16 mouse cellular contexts compared by ENCODE assay signal in the genomic region with DNA sequence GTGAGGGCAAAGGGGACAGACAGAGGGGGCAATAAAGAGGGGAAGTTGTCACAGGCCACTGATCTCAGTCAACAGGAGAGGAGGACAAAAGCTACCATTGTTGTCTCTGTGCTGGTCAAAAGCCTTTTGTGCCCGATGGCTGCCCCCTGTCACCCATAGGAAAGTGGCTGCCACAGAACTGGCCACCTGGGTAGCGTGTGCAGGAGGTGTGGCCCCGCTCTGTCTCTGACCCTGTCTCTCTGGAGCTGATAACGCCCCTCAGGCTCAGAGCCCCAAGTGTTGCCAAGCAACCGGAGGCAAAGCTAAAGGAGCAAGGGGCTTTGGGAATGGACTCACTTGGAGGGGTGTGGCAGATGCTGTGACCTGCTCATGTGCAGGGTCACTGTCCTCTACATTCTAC. TPM values are rescaled to one million over a fixed set of nuclear protein-coding genes. Genes with fewer than 3 reads are reported as not detected.
DNase-seq lines count a peak whose midpoint lies in the region; ATAC-seq lines count a peak whose summit lies in the region.
"Had no signal": no experiment of that assay in that cellular context is flagged by ENCODE, and none has a peak within 500 bp of the region (broad histone marks: within the 10 kb centered on the region; RNA-seq: fewer than 3 reads in every experiment).

No protein-coding gene starts in this region.

- DNase-seq in heart, postnatal 4 days, result no peak
- peak; percentile 61 for DNase-seq in midbrain, embryonic 10.5 days (ENCODE audit: low spot score)
- DNase-seq in midbrain, embryonic 11.5 days (ENCODE audit: low spot score, missing footprints), result no peak
- peak; percentile 53 for DNase-seq in embryo, embryonic 9.5 days (ENCODE audit: extremely low spot score)
- DNase-seq in mesoderm, embryonic 11.5 days (ENCODE audit: low read depth, low spot score), result peak; percentile 30
- DNase-seq: adrenal gland, adult 8-10 months; thymus, postnatal 4 days had no signal

- H3K27me3 ChIP-seq in heart, embryonic 16.5 days (ENCODE audit: control insufficient read depth, insufficient read depth, low read length), result no peaks in the 10 kb centered on the region
- no peaks in the 10 kb centered on the region for H3K27me3 ChIP-seq in midbrain, embryonic 10.5 days (ENCODE audit: low read depth, poor library complexity, severe bottlenecking)
- H3K27me3 ChIP-seq in midbrain, embryonic 11.5 days (ENCODE audit: control insufficient read depth, insufficient read depth, low read length), result no peaks in the 10 kb centered on the region
- H3K27me3 ChIP-seq: embryonic facial prominence, embryonic 12.5 days; forebrain, embryonic 13.5 days; limb, embryonic 15.5 days; midbrain, embryonic 13.5 days; neural tube, embryonic 12.5 days had no signal

- peaks cover 18% of the 10 kb centered on the region for H3K4me1 ChIP-seq in heart, embryonic 16.5 days (ENCODE audit: control insufficient read depth, insufficient read depth, low read length)
- H3K4me1 ChIP-seq in midbrain, embryonic 10.5 days, result peaks cover 35% of the 10 kb centered on the region
- H3K4me1 ChIP-seq in midbrain, embryonic 11.5 days (ENCODE audit: control insufficient read depth, insufficient read depth, low read length), result peaks cover 4% of the 10 kb centered on the region; the same call in 1 of the 2 replicates
- H3K4me1 ChIP-seq: embryonic facial prominence, embryonic 12.5 days; limb, embryonic 15.5 days had no signal

- 34% methylated on average over 5 of the region's 5 CpGs for WGBS in heart, embryonic 16.5 days
- WGBS in midbrain, embryonic 10.5 days, result 31% methylated on average over 5 of the region's 5 CpGs
- WGBS in midbrain, embryonic 11.5 days, result 21% methylated on average over 5 of the region's 5 CpGs

- no peak overlapping the region for H3K9ac ChIP-seq in heart, embryonic 16.5 days (ENCODE audit: low read length)
- no peak overlapping the region for H3K9ac ChIP-seq in midbrain, embryonic 11.5 days (ENCODE audit: low read length)
- H3K9ac ChIP-seq: embryonic facial prominence, embryonic 12.5 days; forebrain, embryonic 13.5 days; limb, embryonic 15.5 days; midbrain, embryonic 13.5 days; neural tube, embryonic 12.5 days had no signal

- H3K36me3 ChIP-seq in heart, embryonic 16.5 days (ENCODE audit: control insufficient read depth, insufficient read depth), result peaks cover 18% of the 10 kb centered on the region
- H3K36me3 ChIP-seq in midbrain, embryonic 10.5 days, result peaks cover 89% of the 10 kb centered on the region
- H3K36me3 ChIP-seq in midbrain, embryonic 11.5 days (ENCODE audit: control insufficient read depth, insufficient read depth, low read length), result peaks cover 7% of the 10 kb centered on the region

- H3K4me2 ChIP-seq in heart, embryonic 16.5 days (ENCODE audit: low read depth, low read length), result no peak overlapping the region
- no peak overlapping the region for H3K4me2 ChIP-seq in midbrain, embryonic 11.5 days
- H3K4me2 ChIP-seq: embryonic facial prominence, embryonic 12.5 days; forebrain, embryonic 13.5 days; limb, embryonic 15.5 days; midbrain, embryonic 13.5 days; neural tube, embryonic 12.5 days had no signal

- no peak for ATAC-seq in heart, embryonic 16.5 days (replicated peaks; ENCODE audit: extremely low read depth, insufficient read depth, low FRiP score)
- no peak for ATAC-seq in midbrain, embryonic 11.5 days (ENCODE audit: low FRiP score)
- ATAC-seq in activated CD4-positive, CD25-positive, alpha-beta regulatory T cell, adult 4 months, result no peak
- ATAC-seq: CD4-positive, CD25-positive, alpha-beta regulatory T cell, adult 4 months; forebrain, embryonic 13.5 days; hindbrain, postnatal 0 days; midbrain, embryonic 13.5 days had no signal

- H3K27ac ChIP-seq in heart, embryonic 16.5 days (ENCODE audit: low read length), result peak overlapping the region; percentile 75
- no peak overlapping the region; the same call in 1 of the 2 replicates for H3K27ac ChIP-seq in midbrain, embryonic 10.5 days (replicated peaks)
- H3K27ac ChIP-seq in midbrain, embryonic 11.5 days (ENCODE audit: low read depth, low read length), result no peak overlapping the region
- H3K27ac ChIP-seq: embryonic facial prominence, embryonic 12.5 days; forebrain, embryonic 13.5 days; hindbrain, postnatal 0 days; midbrain, embryonic 13.5 days; neural tube, embryonic 12.5 days had no signal

- no peaks in the 10 kb centered on the region for H3K9me3 ChIP-seq in heart, embryonic 16.5 days (replicated peaks; ENCODE audit: control insufficient read depth, low read length)
- H3K9me3 ChIP-seq in midbrain, embryonic 10.5 days (replicated peaks), result no peaks in the 10 kb centered on the region
- H3K9me3 ChIP-seq in midbrain, embryonic 11.5 days (ENCODE audit: control insufficient read depth, low read length), result no peaks in the 10 kb centered on the region
- H3K9me3 ChIP-seq: embryonic facial prominence, embryonic 12.5 days; forebrain, embryonic 13.5 days; limb, embryonic 15.5 days; midbrain, embryonic 13.5 days; neural tube, embryonic 12.5 days had no signal

- no peak overlapping the region for H3K4me3 ChIP-seq in heart, embryonic 16.5 days (ENCODE audit: low read length)
- H3K4me3 ChIP-seq in midbrain, embryonic 10.5 days, result no peak overlapping the region
- H3K4me3 ChIP-seq in midbrain, embryonic 11.5 days (ENCODE audit: low read depth, low read length), result no peak overlapping the region
- H3K4me3 ChIP-seq: embryonic facial prominence, embryonic 12.5 days; forebrain, embryonic 13.5 days; limb, embryonic 15.5 days; midbrain, embryonic 13.5 days; neural tube, embryonic 12.5 days had no signal

RNA-seq across cellular contexts. Expression of a gene that starts 16.1 kb away (rescaled TPM):
- 23.2 and 24.1 TPM in 2 replicates for polyA plus RNA-seq in heart, embryonic 16.5 days (2015; fragmentation: Nextera tagmentation; extraction: Ambion mirVana)
- total RNA-seq in heart, postnatal 4 days (2021), result 10 to 100 TPM; 19.3 to 23.5 TPM
- 35.1 and 35.5 TPM in 2 replicates for polyA plus RNA-seq in midbrain, embryonic 10.5 days (2016; fragmentation: Nextera tagmentation; extraction: Ambion mirVana)
- polyA plus RNA-seq in midbrain, embryonic 11.5 days (2014; fragmentation: Nextera tagmentation; extraction: Ambion mirVana), result 15.6 and 17.3 TPM in 2 replicates
- polyA plus RNA-seq in activated CD4-positive, CD25-positive, alpha-beta regulatory T cell, adult 4 months (2017; shearing (Covaris generic)), result 10 to 100 TPM in 1 of 2 experiments, 1 to 10 TPM in 1; 5.0 to 12.3 TPM

RNA-seq across cellular contexts. Expression of a gene that starts 20.8 kb away (rescaled TPM):
- polyA plus RNA-seq in heart, embryonic 16.5 days (2015; fragmentation: Nextera tagmentation; extraction: Ambion mirVana), result 19.2 and 21.3 TPM in 2 replicates
- total RNA-seq in heart, postnatal 4 days (2021), result 10 to 100 TPM in 1 of 2 experiments, 1 to 10 TPM in 1; 8.3 to 10.9 TPM
- polyA plus RNA-seq in midbrain, embryonic 10.5 days (2016; fragmentation: Nextera tagmentation; extraction: Ambion mirVana), result 22.4 and 24.9 TPM in 2 replicates
- 19.6 and 23.1 TPM in 2 replicates for polyA plus RNA-seq in midbrain, embryonic 11.5 days (2014; fragmentation: Nextera tagmentation; extraction: Ambion mirVana)
- 10 to 100 TPM; 69.3 to 73.3 TPM for polyA plus RNA-seq in activated CD4-positive, CD25-positive, alpha-beta regulatory T cell, adult 4 months (2017; shearing (Covaris generic))

RNA-seq across cellular contexts. Expression of a gene that starts 32.2 kb away (rescaled TPM):
- polyA plus RNA-seq in heart, embryonic 16.5 days (2015; fragmentation: Nextera tagmentation; extraction: Ambion mirVana), result 27.7 and 28.2 TPM in 2 replicates
- 10 to 100 TPM; 50.3 to 53.6 TPM for total RNA-seq in heart, postnatal 4 days (2021)
- polyA plus RNA-seq in midbrain, embryonic 10.5 days (2016; fragmentation: Nextera tagmentation; extraction: Ambion mirVana), result 20.2 and 22.7 TPM in 2 replicates
- polyA plus RNA-seq in midbrain, embryonic 11.5 days (2014; fragmentation: Nextera tagmentation; extraction: Ambion mirVana), result 17.7 and 21.7 TPM in 2 replicates
- under 1 TPM; 0.69 to 0.86 TPM for polyA plus RNA-seq in activated CD4-positive, CD25-positive, alpha-beta regulatory T cell, adult 4 months (2017; shearing (Covaris generic))

RNA-seq across cellular contexts. Expression of a gene that starts 41.5 kb away (rescaled TPM):
- polyA plus RNA-seq in heart, embryonic 16.5 days (2015; fragmentation: Nextera tagmentation; extraction: Ambion mirVana), result 435 and 443 TPM in 2 replicates
- 100 to 1,000 TPM; 217 to 226 TPM for total RNA-seq in heart, postnatal 4 days (2021)
- 466 and 495 TPM in 2 replicates for polyA plus RNA-seq in midbrain, embryonic 10.5 days (2016; fragmentation: Nextera tagmentation; extraction: Ambion mirVana)
- 490 and 523 TPM in 2 replicates for polyA plus RNA-seq in midbrain, embryonic 11.5 days (2014; fragmentation: Nextera tagmentation; extraction: Ambion mirVana)
- 10 to 100 TPM; 67.0 to 80.4 TPM for polyA plus RNA-seq in activated CD4-positive, CD25-positive, alpha-beta regulatory T cell, adult 4 months (2017; shearing (Covaris generic))

RNA-seq across cellular contexts. Expression of a gene that starts 53.7 kb away (rescaled TPM):
- 8.4 and 8.7 TPM in 2 replicates for polyA plus RNA-seq in heart, embryonic 16.5 days (2015; fragmentation: Nextera tagmentation; extraction: Ambion mirVana)
- 1 to 10 TPM; 7.8 to 8.5 TPM for total RNA-seq in heart, postnatal 4 days (2021)
- polyA plus RNA-seq in midbrain, embryonic 10.5 days (2016; fragmentation: Nextera tagmentation; extraction: Ambion mirVana), result 18.4 and 19.1 TPM in 2 replicates
- polyA plus RNA-seq in midbrain, embryonic 11.5 days (2014; fragmentation: Nextera tagmentation; extraction: Ambion mirVana), result 13.2 and 15.0 TPM in 2 replicates
- 10 to 100 TPM; 16.3 to 16.6 TPM for polyA plus RNA-seq in activated CD4-positive, CD25-positive, alpha-beta regulatory T cell, adult 4 months (2017; shearing (Covaris generic))

Comparison
In these comparisons a context has a peak if more than half of its experiments do, and no peak if none do; other contexts are left out.
1. DNase-seq: peak in midbrain, embryonic 10.5 days (single experiment), embryo, embryonic 9.5 days (single experiment) and mesoderm, embryonic 11.5 days (single experiment); none in heart, postnatal 4 days (single experiment) and midbrain, embryonic 11.5 days (single experiment).
2. RNA of a gene that starts 32.2 kb away (polyA plus RNA-seq): 27.7 to 28.2 TPM in heart, embryonic 16.5 days, 20.2 to 22.7 TPM in midbrain, embryonic 10.5 days and 17.7 to 21.7 TPM in midbrain, embryonic 11.5 days; 0.69 to 0.86 TPM in activated CD4-positive, CD25-positive, alpha-beta regulatory T cell, adult 4 months; every median in the first group is over 10 times any median in the second.